Mouse (Mus musculus) stomach, postnatal 0 days (tissue): ENCODE data around the gene Slc35g2. TPM values are rescaled to one million over a fixed set of nuclear protein-coding genes. Genes with fewer than 3 reads are reported as not detected.
A peak's percentile ranks its signal among the peaks of the same experiment; 100 is the strongest.

Experiments used
- ATAC-seq: fragments of 200-750 bp; cut with Nextera tagmentation; 2 replicates; pipeline ENCODE4 v1.8.0; 2017; ENCODE audit not compliant: low FRiP score, low TSS enrichment
- DNase-seq: peaks from one replicate; pipeline ENCODE4 v3.0.0-alpha.2; 2016; ENCODE audit warnings: low spot score
- H3K27ac ChIP-seq: fragments of 300-500 bp; sonication (generic); replicated peaks from 2 replicates; pipeline ENCODE4 v1.5.1; 2014; ENCODE audit warnings: mild to moderate bottlenecking, control low read depth
- H3K27me3 ChIP-seq: fragments of 300-500 bp; sonication (generic); 2 replicates; pipeline ENCODE4 v1.6.1; 2014; ENCODE audit warnings: low read length; ENCODE audit not compliant: control insufficient read depth, insufficient read depth
- H3K36me3 ChIP-seq: fragments of 300-500 bp; sonication (generic); 2 replicates; pipeline ENCODE4 v1.6.1; 2014; ENCODE audit warnings: low read length, mixed read lengths; ENCODE audit not compliant: control insufficient read depth, insufficient read depth
- H3K4me1 ChIP-seq: fragments of 300-500 bp; sonication (generic); replicated peaks from 2 replicates; pipeline ENCODE4 v1.6.1; 2014; ENCODE audit warnings: antibody characterized with exemption; ENCODE audit not compliant: control insufficient read depth, insufficient read depth
- H3K4me2 ChIP-seq: fragments of 300-500 bp; sonication (generic); replicated peaks from 2 replicates; pipeline ENCODE4 v1.6.1; 2014; ENCODE audit warnings: low read depth, mild to moderate bottlenecking, control low read depth, moderate library complexity
- H3K4me3 ChIP-seq: fragments of 300-500 bp; sonication (generic); 2 replicates; pipeline ENCODE4 v1.5.1; 2014; ENCODE audit warnings: low read depth, low read length, control low read depth
- H3K9ac ChIP-seq: fragments of 300-500 bp; sonication (generic); 2 replicates; pipeline ENCODE4 v1.6.1; 2014; ENCODE audit warnings: mild to moderate bottlenecking, low read length, control low read depth, mixed read lengths
- H3K9me3 ChIP-seq: fragments of 300-500 bp; sonication (generic); 2 replicates; pipeline ENCODE4 v1.6.1; 2016; ENCODE audit warnings: low read length; ENCODE audit not compliant: control insufficient read depth
- CTCF ChIP-seq: IDR thresholded peaks from 2 replicates; pipeline ENCODE4 v1.5.1; 2016; ENCODE audit warnings: antibody characterized with exemption, low read depth, mild to moderate bottlenecking, moderate library complexity
- EP300 ChIP-seq: optimal IDR thresholded peaks from 2 replicates; pipeline ENCODE3; 2016; ENCODE audit warnings: antibody characterized with exemption
- WGBS: fragments of 180-500 bp; shearing (Covaris S2); extraction: QIAGEN DNeasy Blood & Tissue Kit; methylation state at CpG from one replicate; pipeline ENCODE4 v1.1.7; 2014; 5-methylcytosine and 5-hydroxymethylcytosine counted together
- polyA plus RNA-seq: library from polyadenylated mRNA; unstranded; fragments of >200 nt; fragmentation: Nextera tagmentation; extraction: Ambion mirVana; gene quantifications from 2 replicates; pipeline ENCODE4 v1.2.1, GENCODE M21; 2015

Gene Slc35g2
- polyA plus RNA-seq, 1 experiment from 2014 or later, result 7.7 TPM

DNA sequence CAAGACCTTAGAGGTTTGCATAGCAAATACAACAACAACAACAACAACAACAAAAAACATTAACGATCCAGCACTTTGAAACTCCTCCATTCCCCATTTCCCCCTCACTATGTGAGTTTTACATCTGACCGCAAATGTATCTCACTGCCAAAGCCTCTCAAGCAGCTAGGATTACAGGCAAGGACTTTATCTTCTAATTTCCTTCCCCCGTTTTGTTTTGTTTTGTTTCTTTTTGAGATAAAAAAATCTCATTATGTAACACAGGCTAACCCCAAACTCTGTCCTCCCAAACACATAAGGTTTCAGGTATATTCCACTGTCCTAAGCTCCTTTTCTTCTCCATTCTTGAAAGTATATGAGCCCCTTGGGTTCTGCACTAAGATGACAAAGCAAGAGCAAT is 36.2 kb downstream of the Slc35g2 start:
- no peaks in the 10 kb centered on the region for H3K4me1 ChIP-seq
- H3K36me3 ChIP-seq, result no peaks in the 10 kb centered on the region
- no peak overlapping the region for H3K9ac ChIP-seq
- 85% methylated on average over 3 of the region's 3 CpGs for WGBS
- no peak overlapping the region for H3K4me2 ChIP-seq
- no peak overlapping the region for H3K27ac ChIP-seq
- ATAC-seq, result no peak
- no peaks in the 10 kb centered on the region for H3K9me3 ChIP-seq
- DNase-seq, result no peak
- no peak overlapping the region for H3K4me3 ChIP-seq
- H3K27me3 ChIP-seq, result no peaks in the 10 kb centered on the region
- TF ChIP-seq EP300 (no peak), CTCF (no peak)

DNA sequence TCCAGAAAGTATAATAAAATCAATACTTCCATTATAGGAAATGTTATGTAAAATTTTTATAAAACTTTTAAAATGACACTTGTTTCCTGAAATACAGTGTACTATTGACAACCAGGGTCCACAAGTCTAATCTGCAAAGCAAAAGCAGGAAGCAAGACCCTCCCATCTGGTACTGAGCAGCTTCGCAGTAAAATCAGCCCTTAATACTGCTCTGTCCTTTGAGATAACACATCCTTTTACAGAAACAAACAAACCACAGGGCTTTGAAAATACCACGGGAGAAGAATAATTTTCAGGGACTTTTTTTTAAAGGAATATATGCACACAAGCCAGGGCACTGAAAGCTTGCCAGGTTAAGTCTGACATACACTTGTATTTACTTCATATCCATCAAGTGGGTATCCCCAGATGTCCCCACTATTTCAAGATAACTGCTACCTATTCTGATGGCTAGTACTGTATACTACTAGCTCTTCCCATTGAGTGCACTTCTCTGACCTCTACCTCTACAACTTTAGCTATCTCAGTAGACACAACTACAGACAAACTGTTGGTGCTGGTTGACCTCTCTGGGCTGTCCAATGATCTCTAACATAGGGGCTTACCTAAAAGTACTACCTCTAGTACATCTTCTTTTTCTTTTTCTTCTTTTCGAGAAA is 37.9 kb downstream of the Slc35g2 start:
- Histone ChIP-seq H3K27me3 (no peaks in the 10 kb centered on the region), H3K9me3 (no peaks in the 10 kb centered on the region), H3K4me1 (no peaks in the 10 kb centered on the region), H3K4me3 (no peak overlapping the region), H3K27ac (no peak overlapping the region), H3K9ac (no peak overlapping the region), H3K4me2 (no peak overlapping the region), H3K36me3 (no peaks in the 10 kb centered on the region)
- DNase-seq, result no peak
- TF ChIP-seq EP300, result no peak
- no peak for TF ChIP-seq CTCF
- WGBS, result 54% methylated on average over 3 of the region's 3 CpGs
- ATAC-seq, result no peak

DNA sequence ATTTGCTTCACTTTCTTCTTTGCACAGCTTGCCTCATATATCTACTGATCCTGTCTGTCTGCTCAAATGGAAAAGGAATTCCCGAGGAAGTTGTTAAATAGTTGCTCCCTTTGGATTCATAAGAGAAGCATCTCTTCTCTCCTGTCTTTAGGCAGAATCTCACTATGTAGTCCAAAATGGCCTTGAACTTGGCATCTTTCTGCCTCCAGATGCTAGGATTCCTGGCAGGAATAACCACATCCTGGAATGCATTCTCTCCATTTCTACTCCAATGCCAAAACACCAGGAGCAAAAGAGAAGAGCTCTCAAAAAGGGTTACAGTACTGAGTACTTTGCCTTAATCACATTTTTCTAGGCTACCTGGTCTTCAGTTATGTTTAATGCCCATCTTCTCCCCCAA is 39.6 kb downstream of the Slc35g2 start:
- TF ChIP-seq EP300 (no peak), CTCF (no peak)
- H3K9ac ChIP-seq, result no peak overlapping the region
- H3K27ac ChIP-seq, result no peak overlapping the region
- H3K36me3 ChIP-seq, result no peaks in the 10 kb centered on the region
- H3K4me2 ChIP-seq, result no peak overlapping the region
- 56% methylated on average over 1 of the region's 1 CpGs for WGBS
- no peaks in the 10 kb centered on the region for H3K27me3 ChIP-seq
- H3K9me3 ChIP-seq, result no peaks in the 10 kb centered on the region
- no peaks in the 10 kb centered on the region for H3K4me1 ChIP-seq
- no peak overlapping the region for H3K4me3 ChIP-seq
- ATAC-seq (no peak), DNase-seq (no peak)

DNA sequence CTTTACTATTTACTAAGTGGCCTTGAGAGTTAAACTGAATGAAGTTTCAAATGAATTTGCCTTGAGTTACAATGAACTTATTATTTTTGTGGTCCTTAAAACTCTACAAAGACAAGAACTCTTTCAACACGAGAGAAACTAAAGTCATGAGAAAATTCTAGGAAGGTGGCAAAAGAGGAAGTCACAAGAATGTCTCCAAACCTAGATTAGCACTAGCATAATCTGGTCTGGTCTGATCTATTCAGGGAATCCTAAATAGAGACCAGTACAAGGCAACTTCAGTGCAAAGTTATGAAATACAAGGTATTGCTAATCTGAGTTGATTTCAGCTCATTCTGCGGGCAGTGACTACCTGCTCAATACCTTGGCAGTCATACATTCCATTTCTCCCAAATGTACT is 45.7 kb downstream of the Slc35g2 start:
- Histone ChIP-seq H3K4me1 (no peaks in the 10 kb centered on the region), H3K27me3 (no peaks in the 10 kb centered on the region), H3K27ac (no peak overlapping the region), H3K4me2 (no peak overlapping the region), H3K4me3 (no peak overlapping the region), H3K9me3 (no peaks in the 10 kb centered on the region), H3K9ac (no peak overlapping the region), H3K36me3 (no peaks in the 10 kb centered on the region)
- no peak for DNase-seq
- ATAC-seq, result no peak
- WGBS, result 80% methylated on average over 2 of the region's 2 CpGs
- TF ChIP-seq CTCF (no peak), EP300 (no peak)

- ATAC-seq (no peak), DNase-seq (no peak)
- 67% methylated on average over 2 of the region's 2 CpGs for WGBS
- no peaks in the 10 kb centered on the region for H3K36me3 ChIP-seq
- H3K27me3 ChIP-seq, result no peaks in the 10 kb centered on the region
- H3K9ac ChIP-seq, result no peak overlapping the region
- H3K9me3 ChIP-seq, result no peaks in the 10 kb centered on the region
- H3K4me2 ChIP-seq, result no peak overlapping the region
- TF ChIP-seq CTCF, result no peak
- no peak for TF ChIP-seq EP300
- no peaks in the 10 kb centered on the region for H3K4me1 ChIP-seq
- H3K27ac ChIP-seq, result no peak overlapping the region
- no peak overlapping the region for H3K4me3 ChIP-seq
Observed at GRCm38 (mm10) chr9:100522029-100522428, 48.9 kb downstream of the Slc35g2 start.

- WGBS, result 2% methylated on average over 2 of the region's 2 CpGs
- Histone ChIP-seq H3K9ac (no peak overlapping the region), H3K4me2 (no peak overlapping the region), H3K9me3 (no peaks in the 10 kb centered on the region), H3K27me3 (no peaks in the 10 kb centered on the region), H3K36me3 (no peaks in the 10 kb centered on the region), H3K4me1 (no peaks in the 10 kb centered on the region), H3K27ac (no peak overlapping the region), H3K4me3 (no peak overlapping the region)
- TF ChIP-seq CTCF, result peak; percentile 91
- no peak for TF ChIP-seq EP300
- ATAC-seq (no peak), DNase-seq (peak; percentile 42)
Observed at GRCm38 (mm10) chr9:100520586-100520985, 50.3 kb downstream of the Slc35g2 start.
